10 mouse cellular contexts compared by ENCODE assay signal in genomic region chr1:180889172-180889571, GRCm38 (mm10). TPM values are rescaled to one million over a fixed set of nuclear protein-coding genes. Genes with fewer than 3 reads are reported as not detected.
A peak's percentile ranks its signal among the peaks of the same experiment; 100 is the strongest.
DNase-seq lines count a peak whose midpoint lies in the region; ATAC-seq lines count a peak whose summit lies in the region.
"Had no signal": no experiment of that assay in that cellular context is flagged by ENCODE, and none has a peak within 500 bp of the region (broad histone marks: within the 10 kb centered on the region; RNA-seq: fewer than 3 reads in every experiment).

No protein-coding gene starts in this region.

- no peak for DNase-seq in heart, adult 18-20 months
- DNase-seq in lung, postnatal 4 days, result no peak
- no peak for DNase-seq in cerebellum, adult 9-10 months
- no peak for DNase-seq in thymus, adult 18-20 months
- DNase-seq: cerebellum, adult 8-10 months had no signal

- H3K27me3 ChIP-seq in heart, embryonic 11.5 days (ENCODE audit: control insufficient read depth, insufficient read depth, low read length), result peaks cover 16% of the 10 kb centered on the region
- H3K27me3 ChIP-seq in lung, embryonic 15.5 days, result peaks cover 26% of the 10 kb centered on the region
- H3K27me3 ChIP-seq in embryonic facial prominence, embryonic 13.5 days, result peaks cover 26% of the 10 kb centered on the region
- 0 out of 2 replicates have a peak, but pooled peaks cover 7% of the 10 kb centered on the region for H3K27me3 ChIP-seq in stomach, embryonic 14.5 days (ENCODE audit: control insufficient read depth, insufficient read depth, low read length)

- H3K4me1 ChIP-seq in heart, embryonic 11.5 days (ENCODE audit: control insufficient read depth, insufficient read depth, low read length), result peaks cover 15% of the 10 kb centered on the region; the same call in 1 of the 2 replicates
- H3K4me1 ChIP-seq in lung, embryonic 15.5 days, result peaks cover 13% of the 10 kb centered on the region
- peaks cover 17% of the 10 kb centered on the region for H3K4me1 ChIP-seq in embryonic facial prominence, embryonic 13.5 days
- H3K4me1 ChIP-seq in stomach, embryonic 14.5 days (ENCODE audit: control insufficient read depth, insufficient read depth, low read length), result peaks cover 6% of the 10 kb centered on the region; the same call in 1 of the 2 replicates

- H3K4me2 ChIP-seq in heart, embryonic 11.5 days, result peak overlapping the region; percentile 51; the same call in 1 of the 2 replicates
- H3K4me2 ChIP-seq in lung, embryonic 15.5 days, result peak overlapping the region; percentile 51
- H3K4me2 ChIP-seq in embryonic facial prominence, embryonic 13.5 days, result peak overlapping the region; percentile 54
- H3K4me2 ChIP-seq in stomach, embryonic 14.5 days (replicated peaks; ENCODE audit: low read depth, low read length), result peak overlapping the region; percentile 31; the same call in 1 of the 2 replicates
- H3K4me2 ChIP-seq: midbrain, embryonic 11.5 days had no signal

- no peak overlapping the region for H3K9ac ChIP-seq in heart, embryonic 11.5 days (ENCODE audit: low read depth, low read length)
- H3K9ac ChIP-seq in lung, embryonic 15.5 days, result no peak overlapping the region
- peak overlapping the region; percentile 40; the same call in 1 of the 2 replicates for H3K9ac ChIP-seq in embryonic facial prominence, embryonic 13.5 days
- no peak overlapping the region for H3K9ac ChIP-seq in stomach, embryonic 14.5 days (replicated peaks; ENCODE audit: low read depth, low read length)

- no peak overlapping the region for H3K4me3 ChIP-seq in heart, embryonic 11.5 days (ENCODE audit: low read depth, low read length)
- H3K4me3 ChIP-seq in lung, embryonic 15.5 days, result no peak overlapping the region
- no peak overlapping the region for H3K4me3 ChIP-seq in embryonic facial prominence, embryonic 13.5 days
- H3K4me3 ChIP-seq in stomach, embryonic 14.5 days (ENCODE audit: low read depth, low read length), result no peak overlapping the region

- no peaks in the 10 kb centered on the region for H3K36me3 ChIP-seq in heart, embryonic 11.5 days (ENCODE audit: control insufficient read depth, insufficient read depth, low read length)
- no peaks in the 10 kb centered on the region for H3K36me3 ChIP-seq in lung, embryonic 15.5 days
- H3K36me3 ChIP-seq in embryonic facial prominence, embryonic 13.5 days, result no peaks in the 10 kb centered on the region
- no peaks in the 10 kb centered on the region for H3K36me3 ChIP-seq in stomach, embryonic 14.5 days (ENCODE audit: control insufficient read depth, insufficient read depth, low read length)

- no peaks in the 10 kb centered on the region for H3K9me3 ChIP-seq in heart, embryonic 11.5 days (replicated peaks; ENCODE audit: control insufficient read depth, low read length)
- no peaks in the 10 kb centered on the region for H3K9me3 ChIP-seq in lung, embryonic 15.5 days
- no peaks in the 10 kb centered on the region for H3K9me3 ChIP-seq in embryonic facial prominence, embryonic 13.5 days
- H3K9me3 ChIP-seq in stomach, embryonic 14.5 days (ENCODE audit: control insufficient read depth, low read depth, low read length), result no peaks in the 10 kb centered on the region

- no peak overlapping the region for H3K27ac ChIP-seq in heart, embryonic 11.5 days (ENCODE audit: low read depth, low read length)
- peak overlapping the region; percentile 62 for H3K27ac ChIP-seq in lung, embryonic 15.5 days
- peak overlapping the region; percentile 57; the same call in 1 of the 2 replicates for H3K27ac ChIP-seq in embryonic facial prominence, embryonic 13.5 days
- H3K27ac ChIP-seq in stomach, embryonic 14.5 days (ENCODE audit: low read length), result peak overlapping the region; percentile 35

- 34% methylated on average over 7 of the region's 7 CpGs for WGBS in heart, embryonic 11.5 days (ENCODE audit: insufficient replicate concordance)
- 48% methylated on average over 7 of the region's 7 CpGs for whole genome bisulfite sequencing in lung, embryonic 15.5 days
- 31% methylated on average over 7 of the region's 7 CpGs for WGBS in embryonic facial prominence, embryonic 13.5 days
- WGBS in stomach, embryonic 14.5 days, result 45% methylated on average over 7 of the region's 7 CpGs

- no peak for ATAC-seq in heart, embryonic 11.5 days (replicated peaks; ENCODE audit: insufficient number of reproducible peaks, low FRiP score, low TSS enrichment)
- ATAC-seq in lung, embryonic 15.5 days (ENCODE audit: borderline replicate concordance, extremely low read depth, low FRiP score, low TSS enrichment), result no peak
- no peak for ATAC-seq in embryonic facial prominence, embryonic 13.5 days (ENCODE audit: insufficient number of reproducible peaks, insufficient read depth, low FRiP score, low TSS enrichment, low read depth)
- peak; percentile 16; the same call in 1 of the 2 replicates for ATAC-seq in stomach, embryonic 14.5 days (ENCODE audit: insufficient number of reproducible peaks, insufficient read depth, low FRiP score, low read depth)

RNA-seq across cellular contexts. Expression of gene Lefty2, which starts 3.7 kb away (rescaled TPM):
- not detected in 2 replicates for polyA plus RNA-seq in heart, embryonic 11.5 days (2014; fragmentation: Nextera tagmentation; extraction: Ambion mirVana)
- not detected for total RNA-seq in heart, adult 18-20 months (2021)
- 0.17 TPM in 1 of 2 replicates, not detected in the other for polyA plus RNA-seq in lung, embryonic 15.5 days (2015; fragmentation: Nextera tagmentation; extraction: Ambion mirVana)
- 0.11 and 0.48 TPM in 2 replicates for polyA plus RNA-seq in embryonic facial prominence, embryonic 13.5 days (2015; fragmentation: Nextera tagmentation; extraction: Ambion mirVana)
- 0.14 TPM in 1 of 2 replicates, not detected in the other for polyA plus RNA-seq in stomach, embryonic 14.5 days (2014; fragmentation: Nextera tagmentation; extraction: Ambion mirVana)
- polyA plus RNA-seq: midbrain, embryonic 11.5 days had no signal

RNA-seq across cellular contexts. Expression of gene Pycr2, which starts 14.9 kb away (rescaled TPM):
- polyA plus RNA-seq in heart, embryonic 11.5 days (2014; fragmentation: Nextera tagmentation; extraction: Ambion mirVana), result 64.3 and 72.5 TPM in 2 replicates
- 10 to 100 TPM; 12.2 to 12.4 TPM for total RNA-seq in heart, adult 18-20 months (2021)
- polyA plus RNA-seq in lung, embryonic 15.5 days (2015; fragmentation: Nextera tagmentation; extraction: Ambion mirVana), result 89.9 and 90.0 TPM in 2 replicates
- 98.7 and 109 TPM in 2 replicates for polyA plus RNA-seq in embryonic facial prominence, embryonic 13.5 days (2015; fragmentation: Nextera tagmentation; extraction: Ambion mirVana)
- 86.0 and 92.3 TPM in 2 replicates for polyA plus RNA-seq in stomach, embryonic 14.5 days (2014; fragmentation: Nextera tagmentation; extraction: Ambion mirVana)

RNA-seq across cellular contexts. Expression of gene Sde2, which starts 38.2 kb away (rescaled TPM):
- polyA plus RNA-seq in heart, embryonic 11.5 days (2014; fragmentation: Nextera tagmentation; extraction: Ambion mirVana), result 24.1 and 32.7 TPM in 2 replicates
- 10 to 100 TPM; 10.1 to 11.4 TPM for total RNA-seq in heart, adult 18-20 months (2021)
- 33.7 and 36.6 TPM in 2 replicates for polyA plus RNA-seq in lung, embryonic 15.5 days (2015; fragmentation: Nextera tagmentation; extraction: Ambion mirVana)
- polyA plus RNA-seq in embryonic facial prominence, embryonic 13.5 days (2015; fragmentation: Nextera tagmentation; extraction: Ambion mirVana), result 36.0 and 42.7 TPM in 2 replicates
- polyA plus RNA-seq in stomach, embryonic 14.5 days (2014; fragmentation: Nextera tagmentation; extraction: Ambion mirVana), result 34.7 and 35.2 TPM in 2 replicates

RNA-seq across cellular contexts. Expression of gene Lefty1, which starts 45.6 kb away (rescaled TPM):
- 1.2 and 1.3 TPM in 2 replicates for polyA plus RNA-seq in heart, embryonic 11.5 days (2014; fragmentation: Nextera tagmentation; extraction: Ambion mirVana)
- under 1 TPM; 0.28 to 0.84 TPM for total RNA-seq in heart, adult 18-20 months (2021)
- polyA plus RNA-seq in lung, embryonic 15.5 days (2015; fragmentation: Nextera tagmentation; extraction: Ambion mirVana), result 1.2 and 1.7 TPM in 2 replicates
- polyA plus RNA-seq in embryonic facial prominence, embryonic 13.5 days (2015; fragmentation: Nextera tagmentation; extraction: Ambion mirVana), result 1.6 and 2.1 TPM in 2 replicates
- 1.8 and 3.6 TPM in 2 replicates for polyA plus RNA-seq in stomach, embryonic 14.5 days (2014; fragmentation: Nextera tagmentation; extraction: Ambion mirVana)

RNA-seq across cellular contexts. Expression of gene Tmem63a, which starts 53.0 kb away (rescaled TPM):
- polyA plus RNA-seq in heart, embryonic 11.5 days (2014; fragmentation: Nextera tagmentation; extraction: Ambion mirVana), result 5.8 and 6.7 TPM in 2 replicates
- 10 to 100 TPM; 15.0 to 15.9 TPM for total RNA-seq in heart, adult 18-20 months (2021)
- 13.9 and 15.4 TPM in 2 replicates for polyA plus RNA-seq in lung, embryonic 15.5 days (2015; fragmentation: Nextera tagmentation; extraction: Ambion mirVana)
- 13.6 and 13.7 TPM in 2 replicates for polyA plus RNA-seq in embryonic facial prominence, embryonic 13.5 days (2015; fragmentation: Nextera tagmentation; extraction: Ambion mirVana)
- polyA plus RNA-seq in stomach, embryonic 14.5 days (2014; fragmentation: Nextera tagmentation; extraction: Ambion mirVana), result 14.8 and 17.9 TPM in 2 replicates
